Mouse (Mus musculus) megakaryocyte, embryonic 14.5 days (primary cell): ENCODE data around the gene Taf3. TPM values are rescaled to one million over a fixed set of nuclear protein-coding genes. Genes with fewer than 3 reads are reported as not detected.

ENCODE experiments used
- H3K27me3 ChIP-seq: replicated peaks from 2 replicates; pipeline ENCODE3; 2012; ENCODE audit warnings: inconsistent platforms
- H3K36me3 ChIP-seq: replicated peaks from 2 replicates; pipeline ENCODE3; 2012; ENCODE audit warnings: low read length, inconsistent platforms, mixed read lengths
- H3K4me1 ChIP-seq: 2 replicates; pipeline ENCODE4 v1.6.1; 2012; ENCODE audit warnings: inconsistent platforms
- H3K4me3 ChIP-seq: replicated peaks from 2 replicates; pipeline ENCODE3; 2012; ENCODE audit warnings: moderate library complexity, mild to moderate bottlenecking, inconsistent platforms
- H3K9me3 ChIP-seq: 2 replicates; pipeline ENCODE4 v1.6.1; 2012; ENCODE audit warnings: inconsistent platforms
- FLI1 ChIP-seq: IDR thresholded peaks from 2 replicates; pipeline ENCODE4 v1.6.1; 2012; ENCODE audit warnings: low read length, inconsistent platforms, mixed read lengths
- GATA1 ChIP-seq: IDR thresholded peaks from 3 replicates; pipeline ENCODE4 v1.6.1; 2012; ENCODE audit warnings: mixed read lengths, low read length, inconsistent platforms, borderline replicate concordance
- polyA plus RNA-seq: library from polyadenylated mRNA; stranded (reverse); fragments of >175 nt; gene quantifications from 2 replicates; pipeline ENCODE4 v1.2.3, GENCODE M21; 2012; ENCODE audit warnings: low replicate concordance; ENCODE audit not compliant: insufficient read depth

Gene Taf3
- polyA plus RNA-seq, 1 experiment: 19.0 TPM

- Histone ChIP-seq H3K36me3 (no peaks in the 10 kb centered on the region), H3K27me3 (peaks cover 97% of the 10 kb centered on the region), H3K9me3 (no peaks in the 10 kb centered on the region), H3K4me3 (no peak overlapping the region), H3K4me1 (peaks cover 71% of the 10 kb centered on the region)
- TF ChIP-seq FLI1: no peak
- TF ChIP-seq GATA1: no peak
These were observed 163.7 kb downstream of the Taf3 start for GRCm38 (mm10) chr2:9884533-9885216.

GRCm38 (mm10) chr2:9883803-9884532, 164.4 kb downstream of the Taf3 start:
- Histone ChIP-seq H3K4me1 (peaks cover 71% of the 10 kb centered on the region), H3K9me3 (no peaks in the 10 kb centered on the region), H3K36me3 (no peaks in the 10 kb centered on the region), H3K27me3 (peaks cover 97% of the 10 kb centered on the region), H3K4me3 (peak overlapping the region; percentile 11)
- TF ChIP-seq FLI1: no peak
- TF ChIP-seq GATA1: no peak

- TF ChIP-seq FLI1 (no peak), GATA1 (no peak)
- no peaks in the 10 kb centered on the region for H3K36me3 ChIP-seq
- peak overlapping the region; percentile 83 for H3K4me3 ChIP-seq
- no peaks in the 10 kb centered on the region for H3K9me3 ChIP-seq
- H3K27me3 ChIP-seq: peaks cover 98% of the 10 kb centered on the region
- H3K4me1 ChIP-seq: peaks cover 74% of the 10 kb centered on the region
These were observed 165.2 kb downstream of the Taf3 start for GRCm38 (mm10) chr2:9882926-9883802.

DNA sequence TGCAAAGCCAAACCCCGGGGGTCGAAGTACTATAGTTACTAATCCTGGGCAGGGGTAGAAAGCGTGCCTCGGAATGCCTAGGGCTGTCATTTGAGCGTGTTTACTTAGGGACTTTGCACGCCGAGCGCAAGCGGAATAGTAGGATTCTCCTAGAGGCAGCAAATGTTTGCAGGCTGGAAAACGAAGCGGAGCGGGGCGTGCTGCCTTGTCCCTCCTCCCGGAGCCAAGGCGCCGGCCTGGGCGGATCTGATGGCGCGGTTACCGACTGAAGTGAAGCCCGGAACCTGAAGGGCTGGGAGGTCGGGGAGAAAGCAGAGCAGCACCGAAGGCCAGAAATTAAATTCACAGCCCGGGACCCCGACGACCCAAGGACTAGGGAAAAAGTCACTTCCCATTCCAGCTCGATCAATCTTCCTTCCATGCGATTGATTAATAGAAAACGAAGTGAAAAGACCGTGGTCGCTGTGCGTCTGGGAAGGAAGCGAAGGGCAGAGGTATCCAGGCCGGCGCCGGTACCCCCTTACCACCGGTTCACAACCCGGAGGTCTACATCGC, 165.9 kb downstream of the Taf3 start:
- TF ChIP-seq FLI1: no peak
- no peak for TF ChIP-seq GATA1
- H3K27me3 ChIP-seq: peaks cover 97% of the 10 kb centered on the region
- H3K36me3 ChIP-seq: no peaks in the 10 kb centered on the region
- H3K4me1 ChIP-seq: peaks cover 74% of the 10 kb centered on the region
- peak overlapping the region; percentile 83 for H3K4me3 ChIP-seq
- H3K9me3 ChIP-seq: peaks cover under 1% of the 10 kb centered on the region; the same call in 1 of the 2 replicates

- TF ChIP-seq FLI1 (no peak), GATA1 (no peak)
- Histone ChIP-seq H3K4me1 (peaks cover 78% of the 10 kb centered on the region), H3K9me3 (peaks cover 3% of the 10 kb centered on the region; the same call in 1 of the 2 replicates), H3K36me3 (no peaks in the 10 kb centered on the region), H3K4me3 (no peak overlapping the region), H3K27me3 (peaks cover 98% of the 10 kb centered on the region)
These were observed 166.8 kb downstream of the Taf3 start for GRCm38 (mm10) chr2:9881611-9882023.

GRCm38 (mm10) chr2:9881051-9881591, 167.3 kb downstream of the Taf3 start, which contains the start of gene 4930412O13Rik:
Gene 4930412O13Rik (plus strand): TSS chr2:9881252.
- no peak for TF ChIP-seq FLI1
- no peak for TF ChIP-seq GATA1
- Histone ChIP-seq H3K9me3 (peaks cover 3% of the 10 kb centered on the region; the same call in 1 of the 2 replicates), H3K4me3 (peak within 1 kb of the TSS; percentile 92), H3K36me3 (no peaks in the 10 kb centered on the region), H3K27me3 (peaks cover 98% of the 10 kb centered on the region), H3K4me1 (peaks cover 78% of the 10 kb centered on the region)

- Histone ChIP-seq H3K27me3 (peaks cover 98% of the 10 kb centered on the region), H3K4me3 (peak overlapping the region; percentile 92), H3K4me1 (peaks cover 78% of the 10 kb centered on the region), H3K36me3 (no peaks in the 10 kb centered on the region), H3K9me3 (peaks cover 3% of the 10 kb centered on the region; the same call in 1 of the 2 replicates)
- TF ChIP-seq FLI1 (no peak), GATA1 (no peak)
These were observed 168.1 kb downstream of the Taf3 start for GRCm38 (mm10) chr2:9880271-9880670.

- peak overlapping the region; percentile 92 for H3K4me3 ChIP-seq
- H3K36me3 ChIP-seq: no peaks in the 10 kb centered on the region
- no peak for TF ChIP-seq FLI1
- no peak for TF ChIP-seq GATA1
- peaks cover 76% of the 10 kb centered on the region for H3K4me1 ChIP-seq
- peaks cover 3% of the 10 kb centered on the region; the same call in 1 of the 2 replicates for H3K9me3 ChIP-seq
- H3K27me3 ChIP-seq: peaks cover 98% of the 10 kb centered on the region
These were observed 168.9 kb downstream of the Taf3 start for GRCm38 (mm10) chr2:9879493-9879892.

GRCm38 (mm10) chr2:9879092-9879491, 169.3 kb downstream of the Taf3 start:
- H3K4me3 ChIP-seq: peak overlapping the region; percentile 92
- no peaks in the 10 kb centered on the region for H3K36me3 ChIP-seq
- no peak for TF ChIP-seq GATA1
- peaks cover 72% of the 10 kb centered on the region for H3K4me1 ChIP-seq
- peaks cover 3% of the 10 kb centered on the region; the same call in 1 of the 2 replicates for H3K9me3 ChIP-seq
- H3K27me3 ChIP-seq: peaks cover 98% of the 10 kb centered on the region
